Mouse (Mus musculus): Measurements from ENCODE around the gene Ugt1a9. TPM values are rescaled to one million over a fixed set of nuclear protein-coding genes. Genes with fewer than 3 reads are reported as not detected.

Gene Ugt1a9
- total RNA-seq, 1 experiment = not detected

GRCm38 (mm10) chr1:88192136-88192535 is 121.5 kb downstream of the Ugt1a9 start:
- H3K4me1 ChIP-seq (ENCODE audit: control insufficient read depth in 2 of 2, insufficient read depth in 2 of 2, low read length in 2 of 2, poor library complexity in 1 of 2) = peaks cover 0 to 2% of the 10 kb centered on the region in 2 experiments; a peak in 1 of 4 replicates
- no peak for TF ChIP-seq HCFC1 (IDR thresholded peaks at IDR 0.05; ENCODE audit: borderline replicate concordance, insufficient read depth, low read length)
- no peak for TF ChIP-seq MAFK (IDR thresholded peaks at IDR 0.05; ENCODE audit: insufficient read depth, low read depth, low read length)
- no peak for TF ChIP-seq ZNF384 (IDR thresholded peaks at IDR 0.05; ENCODE audit: low read depth, low read length)
- no peak for TF ChIP-seq CHD2 (IDR thresholded peaks at IDR 0.05; ENCODE audit: low read depth, low read length)
- no peak for TF ChIP-seq ZC3H11A (IDR thresholded peaks at IDR 0.05; ENCODE audit: borderline replicate concordance, low read depth, low read length)
- no peak overlapping the region for H3K4me3 ChIP-seq (ENCODE audit: insufficient read depth in 1 of 2, low read depth in 1 of 2, low read length in 2 of 2, poor library complexity in 1 of 2, severe bottlenecking in 1 of 2)
- no peak for DNase-seq (ENCODE audit: low read depth, low spot score)
- H3K36me3 ChIP-seq (ENCODE audit: control insufficient read depth, insufficient read depth, low read length, poor library complexity, severe bottlenecking) = no peaks in the 10 kb centered on the region
- in situ Hi-C loops (cut with MboI; ENCODE audit: low sequenced_read_pairs in 2 of 2, unreplicated experiment in 2 of 2) = no loop called here
- no peak overlapping the region for H3K9ac ChIP-seq (ENCODE audit: insufficient read depth, low read depth, low read length, poor library complexity, severe bottlenecking)
- H3K9me3 ChIP-seq (ENCODE audit: control insufficient read depth, insufficient read depth, low read depth, low read length) = no peaks in the 10 kb centered on the region
- H3K27ac ChIP-seq (ENCODE audit: insufficient read depth, low read depth, low read length, poor library complexity, severe bottlenecking) = no peak overlapping the region

- Histone ChIP-seq H3K36me3 (ENCODE audit: control insufficient read depth, insufficient read depth, low read length, poor library complexity, severe bottlenecking) (no peaks in the 10 kb centered on the region), H3K27ac (ENCODE audit: insufficient read depth, low read depth, low read length, poor library complexity, severe bottlenecking) (no peak overlapping the region), H3K4me1 (ENCODE audit: control insufficient read depth in 2 of 2, insufficient read depth in 2 of 2, low read length in 2 of 2, poor library complexity in 1 of 2) (peaks cover 0 to 2% of the 10 kb centered on the region in 2 experiments; a peak in 1 of 4 replicates), H3K4me3 (ENCODE audit: insufficient read depth in 1 of 2, low read depth in 1 of 2, low read length in 2 of 2, poor library complexity in 1 of 2, severe bottlenecking in 1 of 2) (no peak overlapping the region), H3K9me3 (ENCODE audit: control insufficient read depth, insufficient read depth, low read depth, low read length) (no peaks in the 10 kb centered on the region), H3K9ac (ENCODE audit: insufficient read depth, low read depth, low read length, poor library complexity, severe bottlenecking) (no peak overlapping the region)
- TF ChIP-seq ZC3H11A (IDR thresholded peaks at IDR 0.05; ENCODE audit: borderline replicate concordance, low read depth, low read length) (no peak), MAFK (IDR thresholded peaks at IDR 0.05; ENCODE audit: insufficient read depth, low read depth, low read length) (no peak), HCFC1 (IDR thresholded peaks at IDR 0.05; ENCODE audit: borderline replicate concordance, insufficient read depth, low read length) (no peak), CHD2 (IDR thresholded peaks at IDR 0.05; ENCODE audit: low read depth, low read length) (no peak), ZNF384 (IDR thresholded peaks at IDR 0.05; ENCODE audit: low read depth, low read length) (no peak)
- no peak for DNase-seq (ENCODE audit: low read depth, low spot score)
- in situ Hi-C loops (cut with MboI; ENCODE audit: low sequenced_read_pairs in 2 of 2, unreplicated experiment in 2 of 2) = no loop called here
Observed at GRCm38 (mm10) chr1:88195687-88196086, 125.1 kb downstream of the Ugt1a9 start.

- no peak for DNase-seq (ENCODE audit: low read depth, low spot score)
- in situ Hi-C loops (cut with MboI; ENCODE audit: low sequenced_read_pairs in 2 of 2, unreplicated experiment in 2 of 2) = no loop called here
- TF ChIP-seq HCFC1 (IDR thresholded peaks at IDR 0.05; ENCODE audit: borderline replicate concordance, insufficient read depth, low read length) = no peak
- no peak for TF ChIP-seq CHD2 (IDR thresholded peaks at IDR 0.05; ENCODE audit: low read depth, low read length)
- no peak for TF ChIP-seq ZNF384 (IDR thresholded peaks at IDR 0.05; ENCODE audit: low read depth, low read length)
- TF ChIP-seq ZC3H11A (IDR thresholded peaks at IDR 0.05; ENCODE audit: borderline replicate concordance, low read depth, low read length) = no peak
- no peak for TF ChIP-seq MAFK (IDR thresholded peaks at IDR 0.05; ENCODE audit: insufficient read depth, low read depth, low read length)
Observed at GRCm38 (mm10) chr1:88197443-88197842, 126.8 kb downstream of the Ugt1a9 start.

GRCm38 (mm10) chr1:88199996-88200395 is 129.4 kb downstream of the Ugt1a9 start:
- Histone ChIP-seq H3K4me1 (ENCODE audit: control insufficient read depth in 2 of 2, insufficient read depth in 2 of 2, low read length in 2 of 2, poor library complexity in 1 of 2) (no peaks in the 10 kb centered on the region), H3K27ac (ENCODE audit: insufficient read depth, low read depth, low read length, poor library complexity, severe bottlenecking) (no peak overlapping the region), H3K9me3 (ENCODE audit: control insufficient read depth, insufficient read depth, low read depth, low read length) (no peaks in the 10 kb centered on the region), H3K36me3 (ENCODE audit: control insufficient read depth, insufficient read depth, low read length, poor library complexity, severe bottlenecking) (no peaks in the 10 kb centered on the region), H3K9ac (ENCODE audit: insufficient read depth, low read depth, low read length, poor library complexity, severe bottlenecking) (no peak overlapping the region), H3K4me3 (ENCODE audit: insufficient read depth in 1 of 2, low read depth in 1 of 2, low read length in 2 of 2, poor library complexity in 1 of 2, severe bottlenecking in 1 of 2) (no peak overlapping the region)
- no peak for DNase-seq (ENCODE audit: low read depth, low spot score)
- in situ Hi-C loops (cut with MboI; ENCODE audit: low sequenced_read_pairs in 2 of 2, unreplicated experiment in 2 of 2) = no loop called here
- TF ChIP-seq ZNF384 (IDR thresholded peaks at IDR 0.05; ENCODE audit: low read depth, low read length) (no peak), CHD2 (IDR thresholded peaks at IDR 0.05; ENCODE audit: low read depth, low read length) (no peak)

More at GRCm38 (mm10) chr1:88197443-88197842, 126.8 kb downstream of the Ugt1a9 start:
- Histone ChIP-seq H3K27ac (ENCODE audit: insufficient read depth, low read depth, low read length, poor library complexity, severe bottlenecking) (no peak overlapping the region), H3K4me1 (ENCODE audit: control insufficient read depth in 2 of 2, insufficient read depth in 2 of 2, low read length in 2 of 2, poor library complexity in 1 of 2) (peaks cover 0 to under 1% of the 10 kb centered on the region in 2 experiments; a peak in 1 of 4 replicates), H3K9me3 (ENCODE audit: control insufficient read depth, insufficient read depth, low read depth, low read length) (no peaks in the 10 kb centered on the region), H3K9ac (ENCODE audit: insufficient read depth, low read depth, low read length, poor library complexity, severe bottlenecking) (no peak overlapping the region), H3K36me3 (ENCODE audit: control insufficient read depth, insufficient read depth, low read length, poor library complexity, severe bottlenecking) (no peaks in the 10 kb centered on the region), H3K4me3 (ENCODE audit: insufficient read depth in 1 of 2, low read depth in 1 of 2, low read length in 2 of 2, poor library complexity in 1 of 2, severe bottlenecking in 1 of 2) (no peak overlapping the region)

GRCm38 (mm10) chr1:88200456-88200855 is 129.9 kb downstream of the Ugt1a9 start, which contains the start of gene Ugt1a2:
Gene Ugt1a2, plus strand, starts transcription at chr1:88200601.
- in situ Hi-C loops (cut with MboI; ENCODE audit: low sequenced_read_pairs in 2 of 2, unreplicated experiment in 2 of 2) = no loop called here
- no peak within 1 kb of the TSS for H3K27ac ChIP-seq (ENCODE audit: insufficient read depth, low read depth, low read length, poor library complexity, severe bottlenecking)
- no peak for TF ChIP-seq ZNF384 (IDR thresholded peaks at IDR 0.05; ENCODE audit: low read depth, low read length)
- TF ChIP-seq CHD2 (IDR thresholded peaks at IDR 0.05; ENCODE audit: low read depth, low read length) = no peak
- TF ChIP-seq ZC3H11A (IDR thresholded peaks at IDR 0.05; ENCODE audit: borderline replicate concordance, low read depth, low read length) = no peak
- TF ChIP-seq HCFC1 (IDR thresholded peaks at IDR 0.05; ENCODE audit: borderline replicate concordance, insufficient read depth, low read length) = no peak
- TF ChIP-seq MAFK (IDR thresholded peaks at IDR 0.05; ENCODE audit: insufficient read depth, low read depth, low read length) = no peak

More at GRCm38 (mm10) chr1:88200456-88200855, 129.9 kb downstream of the Ugt1a9 start, which contains the start of gene Ugt1a2:
- H3K36me3 ChIP-seq (ENCODE audit: control insufficient read depth, insufficient read depth, low read length, poor library complexity, severe bottlenecking) = no peaks in the 10 kb centered on the region
- no peak within 1 kb of the TSS for H3K9ac ChIP-seq (ENCODE audit: insufficient read depth, low read depth, low read length, poor library complexity, severe bottlenecking)
- H3K9me3 ChIP-seq (ENCODE audit: control insufficient read depth, insufficient read depth, low read depth, low read length) = no peaks in the 10 kb centered on the region
- no peak for DNase-seq (ENCODE audit: low read depth, low spot score)
- no peaks in the 10 kb centered on the region for H3K4me1 ChIP-seq (ENCODE audit: control insufficient read depth in 2 of 2, insufficient read depth in 2 of 2, low read length in 2 of 2, poor library complexity in 1 of 2)
- no peak within 1 kb of the TSS for H3K4me3 ChIP-seq (ENCODE audit: insufficient read depth in 1 of 2, low read depth in 1 of 2, low read length in 2 of 2, poor library complexity in 1 of 2, severe bottlenecking in 1 of 2)
